Mouse (Mus musculus): ENCODE measurements around the gene Wdr25. TPM values are rescaled to one million over a fixed set of nuclear protein-coding genes. Genes with fewer than 3 reads are reported as not detected.

The Wdr25 gene
- polyA plus RNA-seq, 1 experiment from 2014 or later, result 11.7 TPM

DNA sequence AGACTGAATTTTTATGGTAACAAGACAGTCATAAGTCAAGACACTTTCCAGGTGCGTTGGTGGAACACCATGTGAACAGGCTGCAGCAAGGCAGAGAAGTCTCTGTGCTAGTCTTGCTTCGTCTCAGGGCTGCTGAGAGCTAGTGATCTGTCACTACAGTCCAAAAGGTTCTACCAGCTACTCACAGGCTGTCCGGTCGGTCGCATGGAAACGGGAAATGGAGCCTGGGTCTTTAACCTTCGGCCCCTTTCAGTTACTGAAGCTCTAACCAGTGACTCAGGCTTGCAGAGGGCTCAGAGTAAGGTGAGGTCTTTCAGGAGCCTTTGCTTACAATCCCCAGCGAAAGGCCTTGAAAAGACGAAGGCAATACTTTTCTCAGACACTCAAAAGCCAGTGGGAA lies 78.0 kb downstream of the Wdr25 start:
- ATAC-seq (replicated peaks; ENCODE audit: low FRiP score), result no peak

DNA sequence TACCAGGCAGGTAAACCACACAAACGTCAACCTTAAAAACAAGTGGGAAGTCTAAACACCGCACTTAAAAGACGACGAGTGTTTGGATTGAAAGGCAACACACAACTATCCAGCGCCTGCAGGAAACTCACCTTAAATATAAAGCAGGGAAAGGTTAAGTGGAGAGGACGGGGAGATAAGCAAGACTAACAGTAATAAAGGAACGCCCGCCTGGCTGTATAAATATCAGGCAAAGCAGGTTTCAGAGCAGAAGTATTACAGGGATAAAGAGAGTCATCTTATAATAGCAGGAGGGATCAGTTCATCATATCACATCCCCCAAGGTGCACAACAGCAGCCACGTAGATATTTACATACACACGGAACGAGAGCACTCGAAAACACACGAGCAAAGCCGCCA lies 78.8 kb downstream of the Wdr25 start:
- Histone ChIP-seq H3K36me3 (no peaks in the 10 kb centered on the region), H3K9me3 (replicated peaks) (no peaks in the 10 kb centered on the region), H3K27me3 (no peaks in the 10 kb centered on the region), H3K9ac (no peak overlapping the region), H3K4me2 (no peak overlapping the region), H3K27ac (no peak overlapping the region), H3K4me3 (replicated peaks) (no peak overlapping the region), H3K4me1 (no peaks in the 10 kb centered on the region)
- no peak for ATAC-seq (replicated peaks; ENCODE audit: low FRiP score)
- WGBS, result 87% methylated on average over 14 of the region's 14 CpGs

More for the DNA sequence above, 78.0 kb downstream of the Wdr25 start:
- H3K27ac ChIP-seq, result no peak overlapping the region
- H3K4me3 ChIP-seq (replicated peaks), result no peak overlapping the region
- H3K9me3 ChIP-seq (replicated peaks), result no peaks in the 10 kb centered on the region
- no peaks in the 10 kb centered on the region for H3K4me1 ChIP-seq
- H3K4me2 ChIP-seq, result no peak overlapping the region
- no peaks in the 10 kb centered on the region for H3K36me3 ChIP-seq
- H3K27me3 ChIP-seq, result no peaks in the 10 kb centered on the region
- WGBS, result 58% methylated on average over 9 of the region's 9 CpGs
- no peak overlapping the region for H3K9ac ChIP-seq

DNA sequence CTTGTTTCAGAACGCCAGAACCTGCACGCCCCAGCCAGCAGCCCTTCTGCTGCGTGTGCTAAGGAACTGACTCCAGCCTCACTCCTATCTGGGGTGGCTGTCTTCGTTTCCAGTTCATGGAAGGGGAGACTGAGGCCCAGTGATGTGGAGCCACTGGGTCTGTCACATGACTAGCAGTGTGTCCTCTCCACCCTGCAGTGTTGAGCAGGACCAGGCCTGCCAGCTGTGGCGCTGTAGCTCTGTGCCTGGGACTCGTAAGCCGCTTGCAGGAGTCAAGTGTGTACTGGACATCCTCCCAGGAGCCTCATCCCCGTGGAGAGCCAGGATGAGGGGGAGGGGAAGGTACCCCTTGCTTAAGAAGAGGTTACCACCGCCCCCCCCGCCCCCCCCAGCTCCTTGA lies 86.5 kb downstream of the Wdr25 start:
- H3K4me2 ChIP-seq, result no peak overlapping the region
- H3K27ac ChIP-seq, result 0 out of 2 replicates have a peak overlapping the region, but pooled peaks have one; percentile 9
- ATAC-seq (replicated peaks; ENCODE audit: low FRiP score), result peak; percentile 61; the same call in 1 of the 2 replicates
- H3K36me3 ChIP-seq, result no peaks in the 10 kb centered on the region
- WGBS, result 35% methylated on average over 10 of the region's 10 CpGs
- peaks cover 14% of the 10 kb centered on the region for H3K4me1 ChIP-seq
- H3K9me3 ChIP-seq (replicated peaks), result no peaks in the 10 kb centered on the region
- H3K27me3 ChIP-seq, result 0 out of 2 replicates have a peak, but pooled peaks cover 5% of the 10 kb centered on the region
- H3K4me3 ChIP-seq (replicated peaks), result no peak overlapping the region
- no peak overlapping the region for H3K9ac ChIP-seq

GRCm38 (mm10) chr12:108981941-108982683 lies 88.7 kb downstream of the Wdr25 start:
- ATAC-seq (replicated peaks; ENCODE audit: low FRiP score), result no peak
- Histone ChIP-seq H3K9me3 (replicated peaks) (no peaks in the 10 kb centered on the region), H3K4me1 (peaks cover 14% of the 10 kb centered on the region), H3K4me2 (no peak overlapping the region), H3K27me3 (0 out of 2 replicates have a peak, but pooled peaks cover 5% of the 10 kb centered on the region), H3K9ac (no peak overlapping the region), H3K27ac (no peak overlapping the region), H3K4me3 (replicated peaks) (no peak overlapping the region), H3K36me3 (no peaks in the 10 kb centered on the region)
- 84% methylated on average over 14 of the region's 14 CpGs for WGBS

DNA sequence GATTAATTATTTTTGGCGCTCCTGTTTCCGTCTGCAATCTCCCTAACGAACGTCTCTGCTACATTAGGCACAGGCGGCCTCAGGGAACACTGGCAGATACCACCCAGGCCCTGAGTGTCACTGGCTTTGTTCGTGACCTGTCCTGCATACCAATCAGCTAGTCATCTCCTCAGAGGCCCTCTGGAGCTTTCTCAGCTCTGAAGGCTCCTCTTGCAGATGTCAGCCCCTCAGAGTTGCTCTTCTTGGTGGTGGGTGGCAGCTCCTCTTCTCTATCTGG lies 89.2 kb downstream of the Wdr25 start:
- no peak for ATAC-seq (replicated peaks; ENCODE audit: low FRiP score)
- Histone ChIP-seq H3K36me3 (no peaks in the 10 kb centered on the region), H3K4me2 (no peak overlapping the region), H3K9me3 (replicated peaks) (no peaks in the 10 kb centered on the region), H3K4me1 (peaks cover 14% of the 10 kb centered on the region), H3K27ac (no peak overlapping the region), H3K4me3 (replicated peaks) (no peak overlapping the region), H3K27me3 (0 out of 2 replicates have a peak, but pooled peaks cover 5% of the 10 kb centered on the region), H3K9ac (no peak overlapping the region)
- 68% methylated on average over 6 of the region's 6 CpGs for WGBS

- Histone ChIP-seq H3K27ac (no peak overlapping the region), H3K9ac (no peak overlapping the region), H3K4me1 (peaks cover 14% of the 10 kb centered on the region), H3K9me3 (replicated peaks) (no peaks in the 10 kb centered on the region), H3K27me3 (0 out of 2 replicates have a peak, but pooled peaks cover 5% of the 10 kb centered on the region), H3K36me3 (no peaks in the 10 kb centered on the region), H3K4me2 (no peak overlapping the region), H3K4me3 (replicated peaks) (no peak overlapping the region)
- 82% methylated on average over 6 of the region's 6 CpGs for WGBS
- ATAC-seq (replicated peaks; ENCODE audit: low FRiP score), result no peak
These were observed 90.1 kb downstream of the Wdr25 start for GRCm38 (mm10) chr12:108983496-108983895.

DNA sequence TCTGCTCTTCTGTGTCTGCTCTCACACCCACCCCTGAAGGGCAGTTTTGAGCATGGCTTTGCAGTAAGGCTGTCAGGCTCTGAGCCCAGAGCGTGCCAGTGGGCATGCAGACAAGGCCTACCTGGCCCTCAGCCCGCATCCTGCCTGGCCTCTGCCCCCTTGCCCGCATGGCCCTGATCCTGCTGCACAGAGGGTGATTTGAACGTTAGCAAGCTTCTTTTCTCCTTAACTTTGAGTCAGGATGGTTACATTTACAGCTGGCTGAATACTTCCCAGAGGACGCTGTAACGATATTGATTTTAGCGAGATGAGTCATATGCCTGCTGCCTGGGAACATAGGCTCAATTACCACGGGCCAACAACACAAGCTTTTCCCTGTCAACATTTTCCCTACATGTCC lies 91.0 kb downstream of the Wdr25 start:
- 0 out of 2 replicates have a peak, but pooled peaks cover 5% of the 10 kb centered on the region for H3K27me3 ChIP-seq
- H3K9me3 ChIP-seq (replicated peaks), result no peaks in the 10 kb centered on the region
- no peak overlapping the region for H3K4me2 ChIP-seq
- no peak overlapping the region for H3K9ac ChIP-seq
- ATAC-seq (replicated peaks; ENCODE audit: low FRiP score), result no peak
- H3K36me3 ChIP-seq, result no peaks in the 10 kb centered on the region
- 73% methylated on average over 8 of the region's 8 CpGs for WGBS
- H3K4me3 ChIP-seq (replicated peaks), result no peak overlapping the region
- no peak overlapping the region for H3K27ac ChIP-seq
- H3K4me1 ChIP-seq, result peaks cover 7% of the 10 kb centered on the region

GRCm38 (mm10) chr12:108985025-108985424 lies 91.6 kb downstream of the Wdr25 start:
- Histone ChIP-seq H3K9ac (no peak overlapping the region), H3K4me1 (peaks cover 1% of the 10 kb centered on the region), H3K27me3 (0 out of 2 replicates have a peak, but pooled peaks cover 5% of the 10 kb centered on the region), H3K4me3 (replicated peaks) (no peak overlapping the region), H3K27ac (no peak overlapping the region), H3K9me3 (replicated peaks) (no peaks in the 10 kb centered on the region), H3K36me3 (no peaks in the 10 kb centered on the region), H3K4me2 (no peak overlapping the region)
- WGBS, result 81% methylated on average over 6 of the region's 6 CpGs
- no peak for ATAC-seq (replicated peaks; ENCODE audit: low FRiP score)

DNA sequence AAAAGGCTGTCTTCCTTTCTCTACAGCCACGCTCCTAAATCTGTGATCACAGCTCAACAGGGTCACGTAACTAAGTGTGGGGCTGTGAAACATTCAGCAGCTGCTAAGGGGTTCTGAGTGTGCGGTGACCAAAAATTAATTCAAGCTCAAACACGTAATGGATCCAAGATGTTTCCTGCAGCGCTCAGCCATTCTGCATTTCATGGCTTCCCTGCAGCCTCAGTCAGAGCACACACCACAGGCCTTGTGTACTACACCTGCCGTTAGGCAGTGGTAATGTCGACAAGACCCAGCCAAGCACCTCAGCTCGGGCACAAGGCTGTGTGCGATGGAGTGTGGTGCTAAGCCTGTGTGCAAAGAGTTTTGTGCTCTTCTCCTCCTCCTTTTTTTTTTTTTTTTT lies 94.0 kb downstream of the Wdr25 start:
- Histone ChIP-seq H3K4me1 (peaks cover 5% of the 10 kb centered on the region; the same call in 1 of the 2 replicates), H3K27ac (no peak overlapping the region), H3K36me3 (no peaks in the 10 kb centered on the region), H3K9me3 (replicated peaks) (no peaks in the 10 kb centered on the region), H3K4me2 (no peak overlapping the region), H3K27me3 (no peaks in the 10 kb centered on the region), H3K4me3 (replicated peaks) (no peak overlapping the region), H3K9ac (no peak overlapping the region)
- ATAC-seq (replicated peaks; ENCODE audit: low FRiP score), result no peak
- 80% methylated on average over 9 of the region's 9 CpGs for WGBS

- Histone ChIP-seq H3K9me3 (replicated peaks) (no peaks in the 10 kb centered on the region), H3K4me2 (no peak overlapping the region), H3K9ac (no peak overlapping the region), H3K4me3 (replicated peaks) (no peak overlapping the region), H3K27ac (no peak overlapping the region), H3K27me3 (peaks cover 6% of the 10 kb centered on the region; the same call in 1 of the 2 replicates), H3K36me3 (no peaks in the 10 kb centered on the region), H3K4me1 (peaks cover 13% of the 10 kb centered on the region)
- 27% methylated on average over 9 of the region's 9 CpGs for WGBS
- peak; percentile 43; the same call in 1 of the 2 replicates for ATAC-seq (replicated peaks; ENCODE audit: low FRiP score)
These were observed 97.0 kb downstream of the Wdr25 start for GRCm38 (mm10) chr12:108990425-108990824.

DNA sequence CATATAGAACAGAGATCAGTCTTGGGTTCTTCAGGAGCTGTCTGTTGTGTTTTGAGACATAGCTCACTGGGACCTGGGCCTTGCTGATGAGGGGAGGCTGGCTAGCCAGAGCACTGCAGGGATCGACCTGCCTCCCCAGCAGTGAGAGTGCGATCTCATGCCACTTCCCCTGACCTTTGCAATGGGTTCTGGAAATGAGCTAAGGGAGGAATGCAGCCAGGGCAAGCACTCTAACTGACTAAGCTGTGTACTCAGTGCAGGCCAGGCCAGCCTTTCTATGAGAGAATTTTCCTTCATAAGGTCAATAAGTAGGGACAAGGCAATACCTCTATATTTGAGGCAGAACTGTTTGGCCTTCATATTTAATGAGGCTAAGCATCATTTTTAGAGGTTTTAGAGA lies 99.6 kb downstream of the Wdr25 start:
- Histone ChIP-seq H3K27me3 (peaks cover 6% of the 10 kb centered on the region; the same call in 1 of the 2 replicates), H3K36me3 (no peaks in the 10 kb centered on the region), H3K4me1 (peaks cover 13% of the 10 kb centered on the region), H3K9me3 (replicated peaks) (no peaks in the 10 kb centered on the region), H3K27ac (no peak overlapping the region), H3K4me3 (replicated peaks) (no peak overlapping the region), H3K9ac (no peak overlapping the region), H3K4me2 (no peak overlapping the region)
- no peak for ATAC-seq (replicated peaks; ENCODE audit: low FRiP score)
- WGBS, result 80% methylated on average over 2 of the region's 2 CpGs

DNA sequence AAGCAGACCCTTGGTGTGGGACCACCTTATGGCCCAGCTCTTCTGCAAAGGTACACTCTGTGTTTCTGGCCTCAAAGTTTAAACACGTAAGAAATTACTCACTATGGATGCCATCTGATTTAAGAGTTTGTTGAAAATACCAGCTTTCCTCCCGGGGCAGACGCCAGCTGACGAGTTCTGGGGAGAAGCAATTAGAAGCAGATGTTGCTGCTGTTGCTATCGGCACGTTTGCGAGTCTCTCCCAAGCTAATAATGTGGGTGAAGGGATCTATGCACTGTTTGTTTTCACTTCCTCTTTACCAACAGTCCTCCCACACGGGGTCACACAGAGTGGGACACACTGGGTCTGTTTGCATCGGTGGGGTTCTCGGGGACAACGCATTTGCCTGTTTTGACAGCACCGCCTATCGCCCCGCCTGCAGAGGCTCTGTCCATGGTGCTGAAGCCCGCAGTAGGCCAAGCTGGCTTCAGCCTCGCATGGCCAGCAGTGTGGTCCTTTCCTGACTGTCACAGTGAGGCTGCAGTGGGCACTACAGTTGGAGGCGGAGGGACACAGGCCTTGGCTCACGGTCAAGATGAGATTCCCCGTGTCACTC lies 101.1 kb downstream of the Wdr25 start:
- Histone ChIP-seq H3K9me3 (replicated peaks) (no peaks in the 10 kb centered on the region), H3K4me1 (peaks cover 13% of the 10 kb centered on the region), H3K9ac (no peak overlapping the region), H3K27me3 (peaks cover 6% of the 10 kb centered on the region; the same call in 1 of the 2 replicates), H3K4me2 (peak overlapping the region; percentile 43), H3K36me3 (no peaks in the 10 kb centered on the region), H3K4me3 (replicated peaks) (no peak overlapping the region), H3K27ac (no peak overlapping the region)
- 6% methylated on average over 19 of the region's 19 CpGs for WGBS
- ATAC-seq (replicated peaks; ENCODE audit: low FRiP score), result peak; percentile 77
